Mouse (Mus musculus): ENCODE results near the gene Gfi1b. TPM values are rescaled to one million over a fixed set of nuclear protein-coding genes. Genes with fewer than 3 reads are reported as not detected.

Gene Gfi1b
- polyA plus RNA-seq (2014; fragmentation: Nextera tagmentation; extraction: Ambion mirVana): not detected in 2 replicates

DNA sequence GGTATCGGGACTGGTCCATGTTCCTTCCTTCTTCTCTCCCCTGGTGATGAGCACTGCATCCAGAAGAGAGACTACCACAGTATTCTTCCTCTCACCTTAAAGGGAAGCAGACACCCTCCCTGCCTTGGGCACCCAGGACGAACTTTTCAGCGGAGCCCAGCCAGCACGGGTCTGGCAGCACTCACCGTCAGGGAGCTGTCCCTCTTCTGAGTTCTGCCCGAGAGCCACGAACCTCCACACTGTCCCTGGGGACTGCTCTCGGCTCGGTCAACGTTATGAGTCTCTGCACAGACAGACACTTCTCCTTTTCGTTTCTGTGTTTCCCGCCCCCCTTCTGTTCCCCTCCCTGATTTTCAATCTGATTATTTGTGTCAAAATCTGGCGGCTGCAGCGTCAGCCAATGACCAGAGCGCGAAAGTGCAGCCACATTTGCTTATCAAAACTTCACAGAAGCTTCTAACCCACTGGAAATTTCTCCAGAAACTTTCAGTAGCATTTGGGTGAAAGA lies at the start of gene Gfi1b:
Gene Gfi1b, minus strand, starts transcription at position 319 of the 508 bp plus-strand sequence.
- WGBS: 8% methylated on average over 16 of the region's 16 CpGs
- H3K9me3 ChIP-seq (ENCODE audit: control insufficient read depth, low read length): no peaks in the 10 kb centered on the region
- no peak within 1 kb of the TSS for H3K27ac ChIP-seq
- no peaks in the 10 kb centered on the region for H3K4me1 ChIP-seq (replicated peaks; ENCODE audit: control insufficient read depth, insufficient read depth, low read length)
- H3K4me2 ChIP-seq (replicated peaks): no peak within 1 kb of the TSS
- ATAC-seq (ENCODE audit: low FRiP score) (no peak), DNase-seq (ENCODE audit: low spot score) (no peak)
- H3K4me3 ChIP-seq (replicated peaks; ENCODE audit: low read length): no peak within 1 kb of the TSS
- H3K9ac ChIP-seq: no peak within 1 kb of the TSS
- H3K36me3 ChIP-seq (replicated peaks; ENCODE audit: control insufficient read depth, insufficient read depth): no peaks in the 10 kb centered on the region
- peaks cover 24% of the 10 kb centered on the region for H3K27me3 ChIP-seq (ENCODE audit: control insufficient read depth, insufficient read depth, low read length)

- H3K27ac ChIP-seq: no peak overlapping the region
- H3K9me3 ChIP-seq (ENCODE audit: control insufficient read depth, low read length): no peaks in the 10 kb centered on the region
- H3K36me3 ChIP-seq (replicated peaks; ENCODE audit: control insufficient read depth, insufficient read depth): peaks cover 96% of the 10 kb centered on the region
- H3K4me2 ChIP-seq (replicated peaks): no peak overlapping the region
- H3K27me3 ChIP-seq (ENCODE audit: control insufficient read depth, insufficient read depth, low read length): no peaks in the 10 kb centered on the region
- DNase-seq (ENCODE audit: low spot score) (no peak), ATAC-seq (ENCODE audit: low FRiP score) (no peak)
- no peaks in the 10 kb centered on the region for H3K4me1 ChIP-seq (replicated peaks; ENCODE audit: control insufficient read depth, insufficient read depth, low read length)
- WGBS: 100% methylated on average over 2 of the region's 2 CpGs
- H3K9ac ChIP-seq: no peak overlapping the region
- H3K4me3 ChIP-seq (replicated peaks; ENCODE audit: low read length): no peak overlapping the region
Observed at GRCm38 (mm10) chr2:28671438-28671837, 49.7 kb upstream of the Gfi1b start.

- DNase-seq (ENCODE audit: low spot score) (no peak), ATAC-seq (ENCODE audit: low FRiP score) (no peak)
- Histone ChIP-seq H3K36me3 (replicated peaks; ENCODE audit: control insufficient read depth, insufficient read depth) (peaks cover 98% of the 10 kb centered on the region), H3K4me1 (replicated peaks; ENCODE audit: control insufficient read depth, insufficient read depth, low read length) (no peaks in the 10 kb centered on the region), H3K4me3 (replicated peaks; ENCODE audit: low read length) (no peak overlapping the region), H3K27me3 (ENCODE audit: control insufficient read depth, insufficient read depth, low read length) (no peaks in the 10 kb centered on the region), H3K9me3 (ENCODE audit: control insufficient read depth, low read length) (no peaks in the 10 kb centered on the region), H3K4me2 (replicated peaks) (no peak overlapping the region), H3K27ac (no peak overlapping the region), H3K9ac (no peak overlapping the region)
- WGBS: 83% methylated on average over 3 of the region's 3 CpGs
Observed at GRCm38 (mm10) chr2:28665818-28666217, 44.0 kb upstream of the Gfi1b start.

DNA sequence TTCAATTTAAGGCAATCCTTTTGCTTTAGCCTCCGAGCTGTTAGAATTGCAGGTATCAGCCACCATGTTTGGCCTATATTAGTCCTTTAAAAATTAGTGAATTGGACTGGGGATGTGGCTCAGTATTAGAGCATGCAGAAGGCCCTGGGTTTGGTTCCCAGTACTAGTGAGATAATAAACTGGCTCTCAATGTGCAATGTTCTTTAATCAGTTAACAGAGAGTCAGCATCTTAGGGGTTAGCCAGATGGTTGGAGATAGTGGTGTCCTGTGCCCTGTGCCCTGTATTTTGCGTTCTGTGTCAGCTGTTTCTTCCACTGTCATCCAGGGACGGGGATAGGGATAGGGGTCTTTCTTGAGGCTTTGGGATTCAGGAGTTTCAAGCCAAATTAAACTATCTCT lies 41.1 kb upstream of the Gfi1b start:
- Histone ChIP-seq H3K9ac (no peak overlapping the region), H3K27me3 (ENCODE audit: control insufficient read depth, insufficient read depth, low read length) (no peaks in the 10 kb centered on the region), H3K4me2 (replicated peaks) (no peak overlapping the region), H3K36me3 (replicated peaks; ENCODE audit: control insufficient read depth, insufficient read depth) (peaks cover 100% of the 10 kb centered on the region), H3K4me3 (replicated peaks; ENCODE audit: low read length) (no peak overlapping the region), H3K9me3 (ENCODE audit: control insufficient read depth, low read length) (no peaks in the 10 kb centered on the region), H3K4me1 (replicated peaks; ENCODE audit: control insufficient read depth, insufficient read depth, low read length) (no peaks in the 10 kb centered on the region), H3K27ac (no peak overlapping the region)
- 97% methylated on average over 3 of the region's 3 CpGs for WGBS
- ATAC-seq (ENCODE audit: low FRiP score) (no peak), DNase-seq (ENCODE audit: low spot score) (no peak)

DNA sequence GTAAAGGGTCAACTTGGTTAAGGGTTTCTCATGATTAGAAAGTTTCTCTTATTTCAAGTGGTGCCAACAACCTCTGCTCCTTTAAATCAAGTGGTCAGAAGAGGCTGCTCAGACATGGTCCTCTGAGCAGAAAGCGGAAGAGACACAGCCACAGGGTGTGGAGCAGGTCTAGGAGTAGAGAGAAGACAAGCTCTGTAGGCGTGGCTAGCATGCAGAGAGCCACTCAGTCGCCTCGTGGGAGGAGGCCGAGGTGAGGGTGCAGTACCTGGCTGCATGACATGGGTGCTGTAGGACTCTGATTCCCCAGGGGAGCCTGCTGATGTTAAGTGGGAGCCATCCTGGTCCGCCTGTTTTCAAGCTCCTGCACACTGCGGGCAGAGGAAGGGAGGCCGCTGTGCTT lies 34.4 kb upstream of the Gfi1b start:
- DNase-seq (ENCODE audit: low spot score) (no peak), ATAC-seq (ENCODE audit: low FRiP score) (no peak)
- Histone ChIP-seq H3K4me3 (replicated peaks; ENCODE audit: low read length) (no peak overlapping the region), H3K27me3 (ENCODE audit: control insufficient read depth, insufficient read depth, low read length) (no peaks in the 10 kb centered on the region), H3K36me3 (replicated peaks; ENCODE audit: control insufficient read depth, insufficient read depth) (peaks cover 66% of the 10 kb centered on the region), H3K27ac (no peak overlapping the region), H3K9ac (no peak overlapping the region), H3K4me1 (replicated peaks; ENCODE audit: control insufficient read depth, insufficient read depth, low read length) (no peaks in the 10 kb centered on the region), H3K9me3 (ENCODE audit: control insufficient read depth, low read length) (no peaks in the 10 kb centered on the region), H3K4me2 (replicated peaks) (no peak overlapping the region)
- 75% methylated on average over 8 of the region's 8 CpGs for WGBS

DNA sequence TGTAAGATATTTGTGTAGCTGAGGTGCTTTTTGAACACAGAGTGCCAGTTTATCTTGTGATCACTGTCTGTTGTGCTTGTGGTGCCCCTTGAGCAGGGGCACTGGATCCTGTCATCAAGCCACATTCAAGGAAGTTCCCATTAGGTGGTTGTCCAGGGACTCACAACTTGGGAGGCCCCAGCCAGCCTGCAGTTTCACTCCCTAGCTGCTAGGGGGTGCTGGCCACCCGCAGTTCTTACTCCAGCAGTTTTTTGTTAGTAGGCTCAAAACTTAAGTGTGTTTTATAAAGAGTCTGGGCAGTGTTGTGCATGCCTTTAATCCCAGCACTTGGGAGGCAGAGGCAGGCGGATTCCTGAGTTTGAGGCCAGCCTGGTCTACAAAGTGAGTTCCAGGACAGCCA lies 32.5 kb upstream of the Gfi1b start:
- no peak overlapping the region for H3K9ac ChIP-seq
- peaks cover 46% of the 10 kb centered on the region for H3K36me3 ChIP-seq (replicated peaks; ENCODE audit: control insufficient read depth, insufficient read depth)
- no peaks in the 10 kb centered on the region for H3K4me1 ChIP-seq (replicated peaks; ENCODE audit: control insufficient read depth, insufficient read depth, low read length)
- no peak overlapping the region for H3K4me2 ChIP-seq (replicated peaks)
- no peak for DNase-seq (ENCODE audit: low spot score)
- WGBS: 66% methylated on average over 2 of the region's 2 CpGs
- no peak overlapping the region for H3K4me3 ChIP-seq (replicated peaks; ENCODE audit: low read length)
- H3K27ac ChIP-seq: no peak overlapping the region
- no peaks in the 10 kb centered on the region for H3K27me3 ChIP-seq (ENCODE audit: control insufficient read depth, insufficient read depth, low read length)
- ATAC-seq (ENCODE audit: low FRiP score): no peak
- H3K9me3 ChIP-seq (ENCODE audit: control insufficient read depth, low read length): no peaks in the 10 kb centered on the region

DNA sequence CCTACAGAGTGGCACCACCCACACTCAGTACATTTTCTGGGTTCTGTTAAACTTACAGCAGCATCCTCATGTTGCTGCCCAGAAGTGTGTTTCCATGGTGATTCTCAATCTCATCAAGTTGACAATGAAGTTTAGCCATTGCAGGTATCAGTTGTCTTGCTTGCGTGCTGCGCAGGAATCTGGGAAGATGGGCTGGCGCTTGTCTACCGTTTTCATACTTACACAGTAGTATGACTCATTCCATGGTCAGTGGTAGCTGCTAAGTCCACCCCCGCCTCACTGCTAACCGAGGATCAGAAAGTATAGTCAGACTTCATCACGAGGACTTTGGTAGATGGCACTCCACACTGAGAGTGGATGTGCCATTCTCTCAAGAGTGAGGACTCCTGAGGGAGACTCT lies 31.6 kb upstream of the Gfi1b start:
- no peaks in the 10 kb centered on the region for H3K4me1 ChIP-seq (replicated peaks; ENCODE audit: control insufficient read depth, insufficient read depth, low read length)
- DNase-seq (ENCODE audit: low spot score): no peak
- H3K4me3 ChIP-seq (replicated peaks; ENCODE audit: low read length): no peak overlapping the region
- H3K4me2 ChIP-seq (replicated peaks): no peak overlapping the region
- H3K9ac ChIP-seq: no peak overlapping the region
- H3K27ac ChIP-seq: no peak overlapping the region
- H3K27me3 ChIP-seq (ENCODE audit: control insufficient read depth, insufficient read depth, low read length): no peaks in the 10 kb centered on the region
- H3K9me3 ChIP-seq (ENCODE audit: control insufficient read depth, low read length): no peaks in the 10 kb centered on the region
- no peak for ATAC-seq (ENCODE audit: low FRiP score)
- peaks cover 37% of the 10 kb centered on the region for H3K36me3 ChIP-seq (replicated peaks; ENCODE audit: control insufficient read depth, insufficient read depth)
- WGBS: 95% methylated on average over 7 of the region's 7 CpGs

DNA sequence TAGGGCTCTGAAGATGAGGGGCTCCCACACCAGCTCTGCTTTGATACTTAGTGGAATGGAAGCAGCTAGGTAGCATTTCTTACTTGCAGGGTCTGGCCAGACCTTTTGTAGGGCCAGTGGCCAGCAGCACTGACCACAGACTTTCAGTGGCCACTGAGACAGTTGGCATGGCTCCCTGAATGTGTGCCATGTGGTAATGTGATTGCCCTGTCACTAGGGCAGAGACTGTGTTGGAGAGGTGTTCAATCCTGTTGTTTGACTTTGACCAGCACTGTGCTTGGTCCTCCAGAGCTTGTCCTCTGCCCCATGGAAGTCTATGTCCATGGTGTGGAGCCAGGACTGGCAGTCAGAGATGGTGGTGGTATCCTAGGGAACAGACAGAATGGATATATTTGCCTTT lies 28.7 kb upstream of the Gfi1b start:
- Histone ChIP-seq H3K4me2 (replicated peaks) (no peak overlapping the region), H3K27ac (no peak overlapping the region), H3K9ac (no peak overlapping the region), H3K36me3 (replicated peaks; ENCODE audit: control insufficient read depth, insufficient read depth) (peaks cover 16% of the 10 kb centered on the region), H3K27me3 (ENCODE audit: control insufficient read depth, insufficient read depth, low read length) (no peaks in the 10 kb centered on the region), H3K4me1 (replicated peaks; ENCODE audit: control insufficient read depth, insufficient read depth, low read length) (no peaks in the 10 kb centered on the region), H3K9me3 (ENCODE audit: control insufficient read depth, low read length) (no peaks in the 10 kb centered on the region), H3K4me3 (replicated peaks; ENCODE audit: low read length) (no peak overlapping the region)
- ATAC-seq (ENCODE audit: low FRiP score) (no peak), DNase-seq (ENCODE audit: low spot score) (no peak)

DNA sequence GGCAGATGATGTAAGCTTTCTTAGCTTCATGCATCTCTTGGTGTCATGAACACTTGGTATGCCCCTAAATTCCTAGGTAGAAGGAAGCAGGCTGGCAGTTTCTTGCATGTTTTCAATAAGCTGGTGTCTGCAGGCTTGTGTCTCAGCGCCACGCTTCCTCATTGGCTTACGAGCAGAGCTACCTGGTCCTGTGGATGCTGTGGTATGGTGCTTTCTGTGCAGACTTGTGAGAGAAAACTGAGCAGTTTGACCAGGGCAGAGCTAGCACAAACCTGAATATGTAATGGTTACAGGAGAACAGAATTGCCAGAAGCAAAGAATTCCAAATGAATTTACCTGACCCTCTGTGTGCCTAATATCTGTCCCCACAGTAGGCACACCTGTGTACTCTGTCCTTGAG lies 21.3 kb upstream of the Gfi1b start:
- Histone ChIP-seq H3K4me1 (replicated peaks; ENCODE audit: control insufficient read depth, insufficient read depth, low read length) (peaks cover 27% of the 10 kb centered on the region), H3K27ac (no peak overlapping the region), H3K9me3 (ENCODE audit: control insufficient read depth, low read length) (no peaks in the 10 kb centered on the region), H3K27me3 (ENCODE audit: control insufficient read depth, insufficient read depth, low read length) (no peaks in the 10 kb centered on the region), H3K9ac (no peak overlapping the region; the same call in 1 of the 2 replicates), H3K4me2 (replicated peaks) (peak overlapping the region; percentile 63), H3K4me3 (replicated peaks; ENCODE audit: low read length) (peak overlapping the region; percentile 98; the same call in 1 of the 2 replicates), H3K36me3 (replicated peaks; ENCODE audit: control insufficient read depth, insufficient read depth) (no peaks in the 10 kb centered on the region)
- DNase-seq (ENCODE audit: low spot score) (no peak), ATAC-seq (ENCODE audit: low FRiP score) (no peak)
- 81% methylated on average over 3 of the region's 3 CpGs for WGBS

- 1% methylated on average over 43 of the region's 43 CpGs for WGBS
- Histone ChIP-seq H3K27ac (peak overlapping the region; percentile 95), H3K27me3 (ENCODE audit: control insufficient read depth, insufficient read depth, low read length) (no peaks in the 10 kb centered on the region), H3K9ac (peak overlapping the region; percentile 94), H3K4me1 (replicated peaks; ENCODE audit: control insufficient read depth, insufficient read depth, low read length) (peaks cover 27% of the 10 kb centered on the region), H3K9me3 (ENCODE audit: control insufficient read depth, low read length) (no peaks in the 10 kb centered on the region), H3K4me3 (replicated peaks; ENCODE audit: low read length) (peak overlapping the region; percentile 98), H3K36me3 (replicated peaks; ENCODE audit: control insufficient read depth, insufficient read depth) (no peaks in the 10 kb centered on the region), H3K4me2 (replicated peaks) (peak overlapping the region; percentile 63)
- no peak for DNase-seq (ENCODE audit: low spot score)
- ATAC-seq (ENCODE audit: low FRiP score): peak; percentile 75
Observed at GRCm38 (mm10) chr2:28641435-28641941, 19.7 kb upstream of the Gfi1b start.

Data from hindbrain, embryonic 14.5 days (tissue).